Mouse (Mus musculus) thymus, adult 2 months (tissue): ENCODE data around the gene Slc41a2.

Source experiments
- CTCF ChIP-seq: fragments of 200-500 bp; IDR thresholded peaks from 2 replicates; pipeline ENCODE4 v1.5.1; 2012; ENCODE audit warnings: mild to moderate bottlenecking, control low read depth, low read length, moderate library complexity, borderline replicate concordance; ENCODE audit not compliant: control insufficient read depth, poor library complexity, insufficient read depth; ENCODE audit errors: extremely low read depth
- POLR2A ChIP-seq: fragments of 200-500 bp; IDR thresholded peaks from 2 replicates; pipeline ENCODE4 v1.6.1; 2012; ENCODE audit warnings: mild to moderate bottlenecking, low read length, control low read depth, moderate library complexity; ENCODE audit not compliant: control insufficient read depth, poor library complexity, insufficient read depth; ENCODE audit errors: extremely low read depth

- no peak for TF ChIP-seq CTCF
- no peak for TF ChIP-seq POLR2A
Measured at GRCm38 (mm10) chr10:83326648-83327285, 10.9 kb downstream of the Slc41a2 start.
